Mouse (Mus musculus) bone marrow macrophage, adult 2 months (primary cell): ENCODE measurements around the gene Ttc7b. TPM values are rescaled to one million over a fixed set of nuclear protein-coding genes. Genes with fewer than 3 reads are reported as not detected.

ENCODE experiments used
- H3K27ac ChIP-seq: 2 replicates; pipeline ENCODE4 v1.5.1; 2012; ENCODE audit warnings: low read depth, low read length; ENCODE audit not compliant: insufficient read depth
- H3K4me1 ChIP-seq: 2 replicates; pipeline ENCODE4 v1.6.1; 2012; ENCODE audit warnings: low read length; ENCODE audit not compliant: control insufficient read depth, insufficient read depth
- H3K4me3 ChIP-seq: 2 replicates; pipeline ENCODE4 v1.5.1; 2012; ENCODE audit warnings: mild to moderate bottlenecking, low read length, moderate library complexity; ENCODE audit not compliant: insufficient read depth
- CTCF ChIP-seq: IDR thresholded peaks from 2 replicates; pipeline ENCODE4 v1.5.1; 2012; ENCODE audit warnings: low read depth, mild to moderate bottlenecking, low read length, moderate library complexity
- POLR2A ChIP-seq: IDR thresholded peaks from 2 replicates; pipeline ENCODE4 v1.6.1; 2012; ENCODE audit warnings: mild to moderate bottlenecking, low read depth, low read length, borderline replicate concordance
- polyA plus RNA-seq: library from polyadenylated mRNA; stranded (reverse); fragments of >200 nt; gene quantifications from 2 replicates; pipeline ENCODE4 v1.2.4, GENCODE M21; 2012; ENCODE audit not compliant: missing spikeins, insufficient read depth, insufficient read length

The Ttc7b gene
- polyA plus RNA-seq, 1 experiment: 18.8 TPM

DNA sequence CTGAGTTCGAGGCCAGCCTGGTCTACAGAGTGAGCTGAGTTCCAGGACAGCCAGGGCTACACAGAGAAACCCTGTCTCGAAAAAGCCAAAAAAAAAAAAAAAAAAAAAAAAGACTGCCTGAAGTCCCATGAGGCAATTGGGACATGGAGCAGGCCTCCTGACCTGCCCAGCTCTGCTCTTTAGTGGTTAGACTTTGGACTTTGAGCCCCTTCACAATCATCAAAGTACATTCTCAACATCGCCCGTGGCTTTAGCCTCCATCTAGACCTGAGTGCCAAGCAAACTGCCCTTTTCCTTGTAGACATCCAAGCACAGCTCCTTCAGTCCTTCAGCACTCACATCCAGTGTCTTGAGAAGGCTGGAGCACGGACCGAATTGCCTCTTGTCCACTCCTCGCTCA is 164.2 kb downstream of the Ttc7b start:
- no peak overlapping the region for H3K27ac ChIP-seq
- H3K4me3 ChIP-seq: no peak overlapping the region
- H3K4me1 ChIP-seq: peaks cover 19% of the 10 kb centered on the region
- TF ChIP-seq CTCF: no peak
- no peak for TF ChIP-seq POLR2A

- Histone ChIP-seq H3K4me3 (no peak overlapping the region), H3K4me1 (peaks cover 21% of the 10 kb centered on the region), H3K27ac (no peak overlapping the region)
- TF ChIP-seq CTCF (no peak), POLR2A (no peak)
These were observed 165.1 kb downstream of the Ttc7b start for GRCm38 (mm10) chr12:100355565-100355964.

GRCm38 (mm10) chr12:100353954-100354353 is 166.7 kb downstream of the Ttc7b start:
- no peak for TF ChIP-seq CTCF
- TF ChIP-seq POLR2A: no peak
- Histone ChIP-seq H3K4me1 (peaks cover 21% of the 10 kb centered on the region), H3K27ac (no peak overlapping the region), H3K4me3 (no peak overlapping the region)

DNA sequence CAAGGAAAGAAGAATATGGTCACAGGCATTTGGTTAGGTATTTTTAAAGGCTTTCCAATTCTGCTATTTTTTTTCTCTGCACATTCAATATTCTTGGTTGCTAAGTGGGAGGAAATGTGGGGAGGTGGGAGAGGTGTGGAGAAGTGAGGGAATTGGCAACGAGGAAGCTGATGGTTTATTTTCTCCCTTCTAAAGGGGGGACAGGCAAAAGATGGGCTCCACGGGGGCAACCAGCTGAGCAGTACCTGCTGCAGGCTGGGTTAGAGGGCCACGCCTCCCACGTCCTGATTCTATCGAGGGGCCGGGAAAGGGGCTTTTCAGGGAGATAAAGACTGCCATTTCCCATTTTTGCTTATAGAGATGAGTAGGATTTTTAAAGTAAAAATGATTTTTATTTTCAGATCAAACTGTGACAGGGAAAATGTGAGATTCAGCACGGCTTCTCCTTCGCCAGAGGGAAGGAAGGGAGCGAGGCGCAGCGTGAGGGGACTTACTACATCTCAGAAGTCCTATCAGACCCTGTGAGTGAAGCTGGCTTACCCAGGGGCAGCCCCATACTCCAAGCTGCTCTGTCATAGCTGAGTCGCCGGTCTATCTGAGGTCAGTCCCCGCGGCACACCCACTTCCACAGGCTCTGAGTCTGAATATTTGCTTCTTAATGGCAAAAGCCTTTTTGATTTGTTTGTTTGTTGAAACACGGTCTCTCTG is 167.4 kb downstream of the Ttc7b start:
- TF ChIP-seq POLR2A (no peak), CTCF (no peak)
- Histone ChIP-seq H3K4me1 (peaks cover 21% of the 10 kb centered on the region), H3K4me3 (no peak overlapping the region), H3K27ac (no peak overlapping the region)

DNA sequence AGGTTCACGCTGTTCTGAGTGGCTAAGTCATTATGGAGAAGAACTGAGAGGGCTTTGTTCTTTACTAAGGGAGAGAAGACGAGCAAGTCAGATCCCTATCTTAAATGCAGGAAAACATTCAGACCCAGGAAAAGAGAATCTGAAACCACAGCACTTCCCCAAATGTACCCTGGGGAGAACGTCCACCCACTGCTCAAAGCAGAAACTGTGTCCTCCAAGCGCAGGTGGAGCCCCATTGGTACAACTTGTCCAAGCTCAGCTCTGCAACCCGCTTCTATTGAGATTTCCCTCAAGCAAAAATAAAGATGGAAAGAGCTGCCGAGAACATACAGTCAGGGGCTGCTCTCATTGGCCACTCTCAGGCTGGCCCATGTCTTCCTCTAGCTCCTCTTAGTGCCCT is 168.5 kb downstream of the Ttc7b start:
- Histone ChIP-seq H3K27ac (peak overlapping the region; percentile 5), H3K4me1 (peaks cover 21% of the 10 kb centered on the region), H3K4me3 (no peak overlapping the region)
- TF ChIP-seq POLR2A: no peak
- no peak for TF ChIP-seq CTCF

GRCm38 (mm10) chr12:100343554-100343953 is 177.1 kb downstream of the Ttc7b start:
- TF ChIP-seq CTCF (no peak), POLR2A (no peak)
- Histone ChIP-seq H3K27ac (no peak overlapping the region), H3K4me3 (no peak overlapping the region), H3K4me1 (no peaks in the 10 kb centered on the region)

DNA sequence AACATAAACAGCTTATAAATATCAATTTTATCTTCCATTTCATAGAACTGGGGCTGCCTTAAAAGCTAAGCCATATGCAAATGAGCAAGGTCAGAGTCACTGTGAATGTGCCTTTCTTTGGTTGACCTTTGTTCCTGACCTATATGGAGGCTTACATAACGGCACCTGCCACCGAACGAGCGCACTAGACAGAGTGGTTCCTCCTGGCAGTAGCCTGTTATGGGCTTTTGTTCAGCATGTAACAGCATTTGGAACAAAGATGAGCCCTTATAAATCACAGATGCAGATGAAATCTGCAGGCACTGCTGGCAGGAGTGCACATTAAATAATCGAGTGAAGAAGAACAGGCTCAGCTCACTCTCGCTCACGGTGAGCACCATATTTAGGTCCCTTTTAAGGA is 179.0 kb downstream of the Ttc7b start:
- no peak overlapping the region for H3K27ac ChIP-seq
- H3K4me1 ChIP-seq: no peaks in the 10 kb centered on the region
- no peak overlapping the region for H3K4me3 ChIP-seq
- TF ChIP-seq CTCF: no peak
- no peak for TF ChIP-seq POLR2A

DNA sequence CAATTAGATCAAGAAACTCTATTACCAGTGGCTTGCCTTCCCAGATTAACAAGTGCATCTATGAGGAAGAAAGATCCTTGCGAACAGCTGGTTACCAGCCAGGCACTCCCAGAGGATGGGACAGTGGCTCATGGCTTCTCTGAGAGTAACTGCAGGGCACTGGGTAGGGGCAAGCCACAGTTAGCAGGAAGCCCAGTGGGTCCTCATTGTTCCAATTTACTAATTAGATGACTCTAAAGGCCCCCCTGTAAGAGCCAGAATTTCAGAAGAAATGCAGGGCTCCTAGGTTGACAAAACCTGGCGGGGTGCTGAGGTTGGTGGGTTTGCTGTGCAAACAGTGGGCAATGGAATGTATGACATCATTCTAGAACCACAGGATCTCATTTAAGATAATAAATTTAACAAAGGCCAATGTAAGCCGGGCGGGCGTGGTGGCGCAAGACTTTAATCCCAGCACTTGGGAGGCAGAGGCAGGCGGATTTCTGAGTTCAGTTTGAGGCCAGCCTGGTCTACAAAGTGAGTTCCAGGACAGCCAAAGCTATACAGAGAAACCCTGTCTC is 179.6 kb downstream of the Ttc7b start:
- Histone ChIP-seq H3K4me3 (no peak overlapping the region), H3K27ac (no peak overlapping the region), H3K4me1 (no peaks in the 10 kb centered on the region)
- TF ChIP-seq POLR2A (no peak), CTCF (no peak)

DNA sequence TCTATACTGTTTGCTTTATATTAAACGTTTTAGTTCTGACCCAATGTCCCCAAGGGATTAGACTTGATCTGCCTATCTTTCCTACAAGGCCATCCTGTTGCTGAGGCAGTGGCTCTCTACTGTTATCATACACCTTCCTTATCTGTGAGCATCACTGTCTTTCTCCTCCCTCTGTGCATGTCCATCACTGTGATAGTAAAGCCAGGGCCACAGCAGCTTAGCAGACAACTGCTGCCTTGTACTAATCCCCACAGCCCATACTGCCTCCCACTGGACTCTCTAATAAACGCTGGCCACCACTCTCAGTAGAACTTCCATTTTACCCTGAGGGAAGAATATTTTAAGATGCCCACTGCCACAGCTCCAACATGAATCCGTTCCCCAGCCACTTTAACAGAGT is 182.6 kb downstream of the Ttc7b start:
- H3K27ac ChIP-seq: no peak overlapping the region
- H3K4me1 ChIP-seq: no peaks in the 10 kb centered on the region
- TF ChIP-seq CTCF (no peak), POLR2A (no peak)
- no peak overlapping the region for H3K4me3 ChIP-seq

DNA sequence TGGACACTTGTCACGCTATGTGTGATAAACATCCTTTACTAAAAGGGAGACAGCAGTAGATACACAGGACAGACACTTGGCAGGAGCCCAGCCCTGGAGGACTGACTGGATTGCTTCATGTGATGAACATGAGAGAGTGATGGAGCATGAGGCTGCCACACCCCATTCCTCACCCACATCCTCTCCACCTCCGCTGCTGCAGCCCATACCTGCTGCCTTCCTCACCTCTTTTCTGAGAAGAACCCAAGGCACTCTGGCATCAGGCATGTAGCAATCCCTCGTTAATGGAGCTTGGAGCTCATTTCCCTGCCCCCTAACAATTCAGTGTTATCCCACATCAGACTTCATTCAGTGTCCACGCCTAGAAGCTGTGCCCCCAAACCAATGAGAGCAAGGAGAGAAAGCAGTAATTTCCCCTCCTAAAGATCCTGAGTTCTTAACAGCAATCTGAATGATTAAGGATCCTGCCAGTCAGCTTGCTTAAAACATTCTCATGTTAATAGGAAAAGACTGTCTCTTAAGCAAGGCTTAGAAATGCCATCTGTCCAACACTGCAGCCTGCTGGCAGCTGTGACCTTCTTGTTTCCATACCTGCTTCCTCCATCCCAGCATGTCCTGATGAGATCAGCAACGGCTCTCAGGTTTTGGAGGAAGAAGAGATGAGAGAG is 183.1 kb downstream of the Ttc7b start:
- Histone ChIP-seq H3K4me1 (no peaks in the 10 kb centered on the region), H3K27ac (no peak overlapping the region), H3K4me3 (no peak overlapping the region)
- TF ChIP-seq CTCF (no peak), POLR2A (no peak)
